ENCODE assay signal across 18 mouse cellular contexts in the genomic region with DNA sequence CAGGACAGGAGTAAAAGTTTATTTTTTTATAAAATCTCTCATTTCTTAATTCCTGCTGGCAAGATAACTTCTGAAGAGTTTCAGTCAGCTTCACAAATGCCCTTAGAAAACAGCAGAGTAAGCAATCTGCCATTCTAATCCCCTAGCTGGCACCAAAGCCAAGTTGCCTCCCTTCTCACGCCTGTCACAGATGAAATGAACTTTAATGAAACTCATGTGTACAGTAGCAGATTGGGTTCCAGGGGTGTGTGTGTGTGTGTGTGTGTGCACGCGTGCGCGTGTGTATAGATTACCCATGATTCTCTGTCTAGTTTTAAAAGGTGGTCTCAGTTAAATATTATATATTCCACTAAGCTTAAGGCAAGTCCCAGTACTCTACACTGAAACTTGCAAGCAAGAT.
DNase-seq lines count a peak whose midpoint lies in the region; ATAC-seq and TF ChIP-seq lines count a peak whose summit lies in the region.
"Had no signal": no experiment of that assay in that cellular context is flagged by ENCODE, and none has a peak within 500 bp of the region (broad histone marks: within the 10 kb centered on the region; RNA-seq: fewer than 3 reads in every experiment).

No protein-coding gene starts in this region.

- TF ChIP-seq POLR2A in CH12.LX (IDR thresholded peaks at IDR 0.05; ENCODE audit: low read depth, low read length) = no peak

- peak; percentile 56 for DNase-seq in embryonic facial prominence, embryonic 14.5 days (ENCODE audit: low spot score)
- DNase-seq in embryonic facial prominence, embryonic 10.5 days (ENCODE audit: low spot score) = no peak
- peak; percentile 66 for DNase-seq in midbrain, embryonic 11.5 days (ENCODE audit: low spot score, missing footprints)
- no peak for DNase-seq in CH12.LX (ENCODE audit: extremely low read depth)
- DNase-seq: adrenal gland, adult 2 months; adrenal gland, postnatal 10 days; adrenal gland, postnatal 25 days; B cell, adult 2 months; cerebellum, adult 11-12 months; cerebellum, adult 2 months; cerebellum, adult 9-10 months; cerebellum, postnatal 25 days; forebrain, postnatal 0 days had no signal

- WGBS in embryonic facial prominence, embryonic 14.5 days = 71% methylated on average over 5 of the region's 5 CpGs
- 95% methylated on average over 5 of the region's 5 CpGs for WGBS in embryonic facial prominence, embryonic 10.5 days
- WGBS in midbrain, embryonic 11.5 days = 90% methylated on average over 5 of the region's 5 CpGs
- WGBS in midbrain, embryonic 16.5 days = 93% methylated on average over 5 of the region's 5 CpGs
- WGBS in hindbrain, embryonic 12.5 days = 87% methylated on average over 5 of the region's 5 CpGs

- no peak overlapping the region for H3K4me2 ChIP-seq in embryonic facial prominence, embryonic 14.5 days (ENCODE audit: low read depth, low read length)
- no peak overlapping the region for H3K4me2 ChIP-seq in midbrain, embryonic 11.5 days
- H3K4me2 ChIP-seq in midbrain, embryonic 16.5 days (ENCODE audit: low read length) = no peak overlapping the region
- peak overlapping the region; percentile 47; the same call in 1 of the 2 replicates for H3K4me2 ChIP-seq in CH12.LX (ENCODE audit: insufficient read depth, low read depth, poor library complexity, severe bottlenecking)
- no peak overlapping the region for H3K4me2 ChIP-seq in hindbrain, embryonic 12.5 days (replicated peaks)
- H3K4me2 ChIP-seq: embryonic facial prominence, embryonic 13.5 days; forebrain, embryonic 13.5 days had no signal

- no peak for TF ChIP-seq CTCF in CH12.LX (conservative IDR thresholded peaks at IDR 0.05 in 1 of 2, IDR thresholded peaks at IDR 0.05 in 1 of 2; ENCODE audit: low read depth in 2 of 2, low read length in 2 of 2)

- in situ Hi-C loops in CH12.LX (cut with MboI; ENCODE audit: low pct_ligation_motif_present, low pct_unique_long_range_greater_than_20kb, low sequenced_read_pairs) = loop anchor here (25.0 kb wide), 3 partner anchors 303 to 1097 kb away; a partner anchor contains a TSS

- dilution Hi-C loops in CH12.LX (cut with MboI; ENCODE audit: extremely low pct_ligation_motif_present, extremely low pct_unique_long_range_greater_than_20kb, low sequenced_read_pairs) = no loop called here

- no peak; the same call in 1 of the 2 replicates for ATAC-seq in embryonic facial prominence, embryonic 14.5 days (ENCODE audit: low read depth)
- no peak for ATAC-seq in midbrain, embryonic 11.5 days (ENCODE audit: low FRiP score)
- ATAC-seq in midbrain, embryonic 16.5 days = no peak
- no peak for ATAC-seq in hindbrain, embryonic 12.5 days (ENCODE audit: low FRiP score)
- ATAC-seq: CD4-positive, CD25-positive, alpha-beta regulatory T cell, adult 4 months; forebrain, embryonic 13.5 days; forebrain, postnatal 0 days had no signal

- no peaks in the 10 kb centered on the region for H3K79me2 ChIP-seq in CH12.LX (replicated peaks; ENCODE audit: control insufficient read depth, extremely low read depth, insufficient read depth, poor library complexity, severe bottlenecking)

- H3K9ac ChIP-seq in embryonic facial prominence, embryonic 14.5 days (ENCODE audit: low read depth, low read length) = no peak overlapping the region
- no peak overlapping the region for H3K9ac ChIP-seq in midbrain, embryonic 11.5 days (ENCODE audit: low read length)
- H3K9ac ChIP-seq in midbrain, embryonic 16.5 days (ENCODE audit: low read depth, low read length) = no peak overlapping the region
- H3K9ac ChIP-seq in CH12.LX (ENCODE audit: insufficient read depth, low read depth) = no peak overlapping the region
- H3K9ac ChIP-seq in hindbrain, embryonic 12.5 days = no peak overlapping the region
- H3K9ac ChIP-seq: embryonic facial prominence, embryonic 13.5 days; forebrain, embryonic 13.5 days; forebrain, postnatal 0 days had no signal

- H3K36me3 ChIP-seq in embryonic facial prominence, embryonic 14.5 days (ENCODE audit: control insufficient read depth, insufficient read depth, low read length) = no peaks in the 10 kb centered on the region
- H3K36me3 ChIP-seq in embryonic facial prominence, embryonic 10.5 days (replicated peaks) = no peaks in the 10 kb centered on the region
- no peaks in the 10 kb centered on the region for H3K36me3 ChIP-seq in midbrain, embryonic 11.5 days (ENCODE audit: control insufficient read depth, insufficient read depth, low read length)
- no peaks in the 10 kb centered on the region for H3K36me3 ChIP-seq in midbrain, embryonic 16.5 days (ENCODE audit: control insufficient read depth, insufficient read depth, low read length)
- H3K36me3 ChIP-seq in CH12.LX (replicated peaks in 1 of 2; ENCODE audit: control insufficient read depth in 1 of 2, insufficient read depth in 1 of 2, low read length in 1 of 2) = no peaks in the 10 kb centered on the region
- H3K36me3 ChIP-seq in hindbrain, embryonic 12.5 days = no peaks in the 10 kb centered on the region
- H3K36me3 ChIP-seq: embryonic facial prominence, embryonic 13.5 days had no signal

- 0 out of 2 replicates have a peak overlapping the region, but pooled peaks have one; percentile 6 for H3K27ac ChIP-seq in embryonic facial prominence, embryonic 14.5 days (replicated peaks; ENCODE audit: low read depth, low read length)
- no peak overlapping the region for H3K27ac ChIP-seq in embryonic facial prominence, embryonic 10.5 days (replicated peaks)
- H3K27ac ChIP-seq in midbrain, embryonic 11.5 days (ENCODE audit: low read depth, low read length) = no peak overlapping the region
- H3K27ac ChIP-seq in midbrain, embryonic 16.5 days (ENCODE audit: low read length) = no peak overlapping the region
- H3K27ac ChIP-seq in CH12.LX (ENCODE audit: insufficient read depth, low read depth) = no peak overlapping the region
- no peak overlapping the region for H3K27ac ChIP-seq in hindbrain, embryonic 12.5 days
- H3K27ac ChIP-seq: forebrain, embryonic 13.5 days had no signal

- peaks cover 14% of the 10 kb centered on the region; the same call in 1 of the 2 replicates for H3K4me1 ChIP-seq in embryonic facial prominence, embryonic 14.5 days (ENCODE audit: control insufficient read depth, insufficient read depth, low read length)
- H3K4me1 ChIP-seq in embryonic facial prominence, embryonic 10.5 days = peaks cover 15% of the 10 kb centered on the region
- no peaks in the 10 kb centered on the region for H3K4me1 ChIP-seq in midbrain, embryonic 11.5 days (ENCODE audit: control insufficient read depth, insufficient read depth, low read length)
- H3K4me1 ChIP-seq in midbrain, embryonic 16.5 days (ENCODE audit: control insufficient read depth, insufficient read depth, low read length) = no peaks in the 10 kb centered on the region
- peaks cover 3 to 22% of the 10 kb centered on the region in 2 experiments; a peak in 3 of 4 replicates for H3K4me1 ChIP-seq in CH12.LX (ENCODE audit: control insufficient read depth in 1 of 2, insufficient read depth in 2 of 2)
- peaks cover 14% of the 10 kb centered on the region for H3K4me1 ChIP-seq in hindbrain, embryonic 12.5 days

- no peaks in the 10 kb centered on the region for H3K9me3 ChIP-seq in embryonic facial prominence, embryonic 14.5 days (ENCODE audit: control insufficient read depth, low read length)
- no peaks in the 10 kb centered on the region for H3K9me3 ChIP-seq in embryonic facial prominence, embryonic 10.5 days
- no peaks in the 10 kb centered on the region for H3K9me3 ChIP-seq in midbrain, embryonic 11.5 days (ENCODE audit: control insufficient read depth, low read length)
- H3K9me3 ChIP-seq in midbrain, embryonic 16.5 days (replicated peaks; ENCODE audit: control insufficient read depth, low read length, poor library complexity, severe bottlenecking) = no peaks in the 10 kb centered on the region
- no peaks in the 10 kb centered on the region for H3K9me3 ChIP-seq in CH12.LX (replicated peaks; ENCODE audit: low read length)
- no peaks in the 10 kb centered on the region for H3K9me3 ChIP-seq in hindbrain, embryonic 12.5 days (replicated peaks)
- H3K9me3 ChIP-seq: embryonic facial prominence, embryonic 13.5 days; forebrain, embryonic 13.5 days had no signal

- H3K27me3 ChIP-seq in embryonic facial prominence, embryonic 14.5 days (replicated peaks; ENCODE audit: control insufficient read depth, insufficient read depth, low read length) = no peaks in the 10 kb centered on the region
- H3K27me3 ChIP-seq in embryonic facial prominence, embryonic 10.5 days (replicated peaks; ENCODE audit: low read depth, poor library complexity, severe bottlenecking) = no peaks in the 10 kb centered on the region
- no peaks in the 10 kb centered on the region for H3K27me3 ChIP-seq in midbrain, embryonic 11.5 days (ENCODE audit: control insufficient read depth, insufficient read depth, low read length)
- H3K27me3 ChIP-seq in midbrain, embryonic 16.5 days (ENCODE audit: control insufficient read depth, insufficient read depth, low read depth, low read length) = no peaks in the 10 kb centered on the region
- H3K27me3 ChIP-seq in CH12.LX (replicated peaks) = no peaks in the 10 kb centered on the region
- H3K27me3 ChIP-seq in hindbrain, embryonic 12.5 days = no peaks in the 10 kb centered on the region
- H3K27me3 ChIP-seq: embryonic facial prominence, embryonic 13.5 days; forebrain, embryonic 13.5 days had no signal

- TF ChIP-seq RAD21 in CH12.LX (IDR thresholded peaks at IDR 0.05; ENCODE audit: low read depth, low read length) = no peak

- no peak for TF ChIP-seq EP300 in CH12.LX (IDR thresholded peaks at IDR 0.05; ENCODE audit: low read length)

- H3K4me3 ChIP-seq in embryonic facial prominence, embryonic 14.5 days (ENCODE audit: low read depth, low read length) = no peak overlapping the region
- H3K4me3 ChIP-seq in embryonic facial prominence, embryonic 10.5 days = no peak overlapping the region
- no peak overlapping the region for H3K4me3 ChIP-seq in midbrain, embryonic 11.5 days (ENCODE audit: low read depth, low read length)
- no peak overlapping the region for H3K4me3 ChIP-seq in midbrain, embryonic 16.5 days (ENCODE audit: low read depth, low read length)
- H3K4me3 ChIP-seq in CH12.LX (replicated peaks in 1 of 3; ENCODE audit: low read depth in 2 of 3, low read length in 2 of 3, poor library complexity in 1 of 3) = no peak overlapping the region
- no peak overlapping the region for H3K4me3 ChIP-seq in hindbrain, embryonic 12.5 days
- H3K4me3 ChIP-seq: embryonic facial prominence, embryonic 13.5 days; forebrain, embryonic 13.5 days had no signal

TF ChIP-seq in CH12.LX, 34 proteins besides CTCF, POLR2A, EP300 and RAD21:
- TF ChIP-seq NELFE (IDR thresholded peaks at IDR 0.05; ENCODE audit: low read depth, low read length) (no peak), TBP (conservative IDR thresholded peaks at IDR 0.05; ENCODE audit: low read depth, low read length) (no peak), ZNF384 (IDR thresholded peaks at IDR 0.05; ENCODE audit: low read depth, low read length) (no peak), KAT2A (IDR thresholded peaks at IDR 0.05; ENCODE audit: insufficient replicate concordance, low read length) (no peak)
TF ChIP-seq in CH12.LX: peak in this region for 0.

Comparison
In these comparisons a context has a peak if more than half of its experiments do, and no peak if none do; other contexts are left out.
1. DNase-seq: peak in embryonic facial prominence, embryonic 14.5 days (single experiment) and midbrain, embryonic 11.5 days (single experiment); none in embryonic facial prominence, embryonic 10.5 days (single experiment) and CH12.LX (single experiment).